Mouse (Mus musculus) limb, embryonic 10.5 days (tissue): ENCODE measurements around the gene Ren1. TPM values are rescaled to one million over a fixed set of nuclear protein-coding genes. Genes with fewer than 3 reads are reported as not detected.

Experiments used
- DNase-seq: peaks from one replicate; pipeline ENCODE4 v3.0.0-alpha.2; 2017; ENCODE audit warnings: low spot score
- H3K27ac ChIP-seq: fragments of 300-500 bp; sonication (generic); 2 replicates; pipeline ENCODE4 v1.5.1; 2016; ENCODE audit warnings: mild to moderate bottlenecking
- H3K27me3 ChIP-seq: fragments of 300-500 bp; sonication (generic); 2 replicates; pipeline ENCODE4 v1.6.1; 2016; ENCODE audit warnings: low read depth, mild to moderate bottlenecking; ENCODE audit not compliant: poor library complexity, severe bottlenecking
- H3K36me3 ChIP-seq: fragments of 300-500 bp; sonication (generic); 2 replicates; pipeline ENCODE4 v1.6.1; 2016; ENCODE audit warnings: mild to moderate bottlenecking, moderate library complexity
- H3K4me1 ChIP-seq: fragments of 300-500 bp; sonication (generic); 2 replicates; pipeline ENCODE4 v1.6.1; 2016
- H3K4me3 ChIP-seq: fragments of 300-500 bp; sonication (generic); 2 replicates; pipeline ENCODE4 v1.5.1; 2016; ENCODE audit warnings: mild to moderate bottlenecking, moderate library complexity
- H3K9me3 ChIP-seq: fragments of 300-500 bp; sonication (generic); replicated peaks from 2 replicates; pipeline ENCODE4 v1.6.1; 2016; ENCODE audit warnings: mild to moderate bottlenecking
- WGBS: fragments of 180-500 bp; shearing (Covaris S2); methylation state at CpG from one replicate; pipeline ENCODE4 v1.1.7; 2016; 5-methylcytosine and 5-hydroxymethylcytosine counted together
- polyA plus RNA-seq: library from polyadenylated mRNA; unstranded; fragments of >200 nt; fragmentation: Nextera tagmentation; extraction: Ambion mirVana; gene quantifications from 2 replicates; pipeline ENCODE4 v1.2.1, GENCODE M21; 2016

Ren1 gene
- 0.09 TPM in 1 of 2 replicates, not detected in the other for polyA plus RNA-seq

DNA sequence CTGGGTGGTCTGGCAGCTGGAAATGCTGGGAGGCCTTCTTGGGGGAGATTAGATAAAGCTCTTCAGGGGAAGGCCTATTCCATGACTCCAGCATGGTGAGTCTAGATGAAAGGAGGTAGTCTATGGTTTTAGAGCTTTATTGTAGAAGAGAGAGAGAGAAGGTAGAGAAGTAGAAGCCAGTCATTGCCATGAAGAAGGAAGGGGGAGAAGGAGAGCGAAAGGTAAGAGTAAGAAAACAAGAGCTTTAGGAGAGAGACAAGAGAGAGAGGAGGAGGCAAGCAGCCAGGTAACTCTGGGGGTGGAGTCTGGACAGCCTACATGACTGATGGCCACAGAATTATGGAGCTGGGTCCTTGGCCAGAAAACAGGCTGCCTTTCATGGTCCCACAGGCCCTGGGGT, at the start of gene Ren1:
Ren1 (plus strand) TSS at position 301 of the 400 bp plus-strand sequence.
- Histone ChIP-seq H3K27me3 (peaks cover 33% of the 10 kb centered on the region), H3K36me3 (no peaks in the 10 kb centered on the region), H3K4me3 (no peak within 1 kb of the TSS), H3K9me3 (no peaks in the 10 kb centered on the region), H3K4me1 (peaks cover 9% of the 10 kb centered on the region), H3K27ac (no peak within 1 kb of the TSS)
- no peak for DNase-seq
- WGBS, result 81% methylated on average over 1 of the region's 1 CpGs

DNA sequence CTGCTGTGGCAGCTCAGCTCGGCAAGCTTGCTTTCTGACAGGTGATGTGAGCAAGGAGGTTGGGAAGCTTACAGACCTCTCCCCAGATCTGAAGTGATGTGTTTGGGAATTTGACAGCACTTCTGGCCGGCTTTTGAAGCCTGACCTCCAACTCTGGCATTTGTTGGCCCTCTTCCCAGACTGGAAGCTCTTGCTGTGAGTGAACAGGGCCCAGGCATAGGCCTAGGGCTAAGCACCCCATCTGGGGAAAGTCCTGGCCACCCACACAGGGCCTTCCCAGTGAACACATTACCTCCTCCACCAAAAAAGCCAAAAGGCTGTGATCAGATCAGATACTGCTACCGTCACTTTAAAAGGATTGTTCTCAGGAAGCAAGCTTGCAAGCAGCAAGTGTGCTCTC, 47.8 kb upstream of the Ren1 start:
- WGBS, result 62% methylated on average over 3 of the region's 3 CpGs
- H3K27ac ChIP-seq, result no peak overlapping the region
- H3K9me3 ChIP-seq, result no peaks in the 10 kb centered on the region
- H3K4me1 ChIP-seq, result peaks cover 18% of the 10 kb centered on the region
- DNase-seq, result no peak
- no peak overlapping the region for H3K4me3 ChIP-seq
- peaks cover 37% of the 10 kb centered on the region for H3K27me3 ChIP-seq
- H3K36me3 ChIP-seq, result no peaks in the 10 kb centered on the region

DNA sequence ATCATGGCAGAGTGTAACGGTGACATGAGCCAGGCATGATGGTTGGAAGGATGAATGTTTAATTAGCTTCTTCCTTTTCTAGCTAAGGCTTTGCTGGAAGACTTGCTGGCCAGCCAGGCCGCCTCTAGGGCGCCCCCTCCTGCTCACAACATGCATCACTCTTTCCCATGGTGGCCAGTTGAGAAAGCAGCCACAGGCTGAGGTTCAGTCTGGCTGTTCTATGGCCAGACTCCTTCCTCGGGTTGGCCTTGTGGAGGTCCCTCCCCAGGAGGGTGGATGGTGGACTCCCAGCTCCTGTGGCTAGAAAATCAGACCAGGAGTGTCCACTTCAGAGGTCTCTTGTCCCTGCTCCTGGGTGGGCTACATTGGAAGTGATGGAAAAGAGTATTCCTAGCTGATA, 43.5 kb upstream of the Ren1 start:
- Histone ChIP-seq H3K4me3 (no peak overlapping the region), H3K4me1 (peaks cover 6% of the 10 kb centered on the region), H3K9me3 (no peaks in the 10 kb centered on the region), H3K27me3 (peaks cover 14% of the 10 kb centered on the region), H3K27ac (no peak overlapping the region), H3K36me3 (no peaks in the 10 kb centered on the region)
- WGBS, result 13% methylated on average over 4 of the region's 4 CpGs
- DNase-seq, result peak; percentile 79

DNA sequence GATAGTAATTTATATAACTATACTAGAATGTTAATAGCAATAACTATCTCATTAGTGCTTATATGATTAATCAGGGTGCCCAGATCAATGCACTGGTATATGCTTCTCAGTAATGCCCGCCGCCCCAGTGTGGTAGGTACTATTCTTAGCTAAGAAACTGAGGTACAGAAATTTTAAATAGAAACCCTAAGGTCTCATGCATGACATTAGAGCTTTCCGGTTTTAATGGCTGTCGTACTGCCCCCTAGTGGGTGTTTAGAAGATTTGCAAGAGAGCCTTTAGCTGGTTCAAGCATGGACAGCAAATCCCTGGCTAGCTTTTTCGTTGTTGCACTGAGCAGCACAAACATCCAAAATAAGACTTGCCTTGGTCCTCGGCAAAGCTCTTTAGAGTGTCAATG, 43.0 kb upstream of the Ren1 start:
- peaks cover 14% of the 10 kb centered on the region for H3K27me3 ChIP-seq
- peak; percentile 52 for DNase-seq
- WGBS, result 22% methylated on average over 6 of the region's 6 CpGs
- no peak overlapping the region for H3K27ac ChIP-seq
- H3K9me3 ChIP-seq, result no peaks in the 10 kb centered on the region
- no peak overlapping the region for H3K4me3 ChIP-seq
- H3K36me3 ChIP-seq, result no peaks in the 10 kb centered on the region
- peaks cover 7% of the 10 kb centered on the region for H3K4me1 ChIP-seq

DNA sequence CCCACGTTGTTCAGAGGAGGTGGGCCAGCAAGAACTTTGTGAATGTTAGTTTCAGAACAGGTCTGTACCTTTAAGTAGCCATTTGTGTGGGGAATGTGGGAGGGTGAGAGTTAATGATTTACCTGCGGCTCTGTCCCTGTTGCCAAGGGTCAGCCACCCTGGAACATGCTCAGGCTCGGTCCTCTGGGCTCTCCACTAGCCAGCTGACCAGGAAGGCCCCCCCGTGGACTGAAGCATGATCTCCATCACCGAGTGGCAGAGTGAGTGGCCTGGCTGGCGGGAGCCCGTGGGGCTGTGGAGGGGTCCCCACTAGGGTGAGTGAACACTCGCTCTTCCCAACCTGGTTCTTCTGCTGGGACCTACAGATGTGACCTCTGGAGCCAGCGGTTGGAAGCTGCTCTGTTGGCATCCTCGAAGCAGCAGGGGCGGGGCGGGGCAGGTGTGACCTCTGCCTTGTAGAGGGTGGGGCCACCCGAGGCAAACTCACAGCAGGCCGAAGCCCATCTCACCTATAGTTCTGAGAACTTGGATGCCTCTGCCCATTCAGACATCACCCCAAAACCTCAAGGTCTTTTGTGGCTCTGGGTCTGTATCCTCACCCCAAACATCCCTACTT, 40.5 kb upstream of the Ren1 start, which contains the start of gene Golt1a:
Golt1a (plus strand) TSS at position 149 of the 616 bp plus-strand sequence.
- Histone ChIP-seq H3K4me1 (peaks cover 12% of the 10 kb centered on the region), H3K9me3 (no peaks in the 10 kb centered on the region), H3K27me3 (peaks cover 14% of the 10 kb centered on the region), H3K36me3 (no peaks in the 10 kb centered on the region), H3K27ac (no peak within 1 kb of the TSS), H3K4me3 (no peak within 1 kb of the TSS)
- WGBS, result 56% methylated on average over 14 of the region's 14 CpGs
- no peak for DNase-seq

DNA sequence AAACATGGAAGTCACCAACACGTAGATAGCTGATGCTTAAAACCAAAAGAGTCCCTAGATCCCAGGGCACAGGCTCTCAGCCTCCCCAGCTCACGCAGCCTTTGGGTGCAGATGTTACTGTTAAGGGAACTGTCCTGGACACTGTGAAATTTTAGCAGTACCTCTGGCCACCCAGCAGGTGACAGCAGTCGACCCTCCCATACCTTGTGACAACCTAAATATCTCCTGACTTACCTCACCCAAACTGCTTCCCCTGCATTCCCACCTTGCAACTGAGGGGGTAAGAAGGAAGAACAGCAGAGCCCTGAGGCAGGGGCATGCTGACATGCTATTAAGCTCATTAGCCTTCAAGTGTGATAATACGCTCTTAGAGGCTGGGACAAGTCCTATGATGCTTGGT, 39.1 kb upstream of the Ren1 start:
- H3K9me3 ChIP-seq, result no peaks in the 10 kb centered on the region
- peaks cover 14% of the 10 kb centered on the region for H3K27me3 ChIP-seq
- H3K4me3 ChIP-seq, result no peak overlapping the region
- WGBS, result 58% methylated on average over 4 of the region's 4 CpGs
- H3K4me1 ChIP-seq, result peaks cover 12% of the 10 kb centered on the region
- H3K27ac ChIP-seq, result no peak overlapping the region
- H3K36me3 ChIP-seq, result no peaks in the 10 kb centered on the region
- no peak for DNase-seq

DNA sequence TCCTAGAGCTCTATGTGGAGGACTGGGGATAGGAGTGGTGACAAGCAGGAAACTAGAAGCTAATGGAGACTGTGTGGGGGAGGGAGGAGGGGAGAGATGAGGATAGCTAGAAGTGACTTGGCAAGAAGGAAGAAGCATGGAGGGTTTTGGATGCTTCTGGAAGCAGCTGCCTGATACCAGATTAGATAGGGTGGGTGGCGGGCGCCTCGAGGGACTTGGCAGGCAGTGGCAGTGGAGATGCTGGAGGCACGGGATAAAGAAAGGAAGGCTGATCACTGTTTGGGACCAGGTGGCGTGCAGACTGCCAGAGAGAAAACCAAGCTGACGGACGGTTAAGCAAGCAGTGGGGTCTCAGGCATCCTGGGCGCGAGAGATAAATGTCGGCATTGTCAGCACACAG, 38.4 kb upstream of the Ren1 start:
- H3K27ac ChIP-seq, result 0 out of 2 replicates have a peak overlapping the region, but pooled peaks have one; percentile 0
- H3K36me3 ChIP-seq, result no peaks in the 10 kb centered on the region
- H3K4me3 ChIP-seq, result no peak overlapping the region
- peaks cover 10% of the 10 kb centered on the region for H3K4me1 ChIP-seq
- peaks cover 14% of the 10 kb centered on the region for H3K27me3 ChIP-seq
- WGBS, result 50% methylated on average over 10 of the region's 10 CpGs
- DNase-seq, result no peak
- H3K9me3 ChIP-seq, result no peaks in the 10 kb centered on the region

DNA sequence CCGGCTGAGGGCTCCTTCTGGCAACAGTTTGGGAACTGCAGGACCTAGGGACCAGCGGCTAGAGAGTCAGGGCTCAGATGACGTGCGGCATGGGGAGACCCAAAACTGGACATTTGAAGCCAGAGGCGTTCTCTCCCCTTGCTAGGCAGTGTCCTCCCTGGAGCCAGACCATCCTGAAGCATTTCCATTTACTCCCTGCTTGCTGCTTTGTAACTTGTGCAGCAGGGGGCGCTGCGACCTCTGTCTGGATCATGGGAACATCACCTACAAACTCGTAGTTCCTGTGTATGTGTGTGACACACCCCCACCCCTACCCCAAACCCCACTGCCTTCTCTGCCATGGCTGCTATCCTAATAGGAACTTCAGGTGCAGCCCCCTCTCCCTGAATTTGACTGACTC, 35.9 kb upstream of the Ren1 start:
- 26% methylated on average over 8 of the region's 8 CpGs for WGBS
- Histone ChIP-seq H3K9me3 (no peaks in the 10 kb centered on the region), H3K36me3 (no peaks in the 10 kb centered on the region), H3K4me1 (peaks cover 9% of the 10 kb centered on the region; the same call in 1 of the 2 replicates), H3K27ac (no peak overlapping the region), H3K4me3 (no peak overlapping the region), H3K27me3 (peaks cover 14% of the 10 kb centered on the region)
- DNase-seq, result peak; percentile 70

DNA sequence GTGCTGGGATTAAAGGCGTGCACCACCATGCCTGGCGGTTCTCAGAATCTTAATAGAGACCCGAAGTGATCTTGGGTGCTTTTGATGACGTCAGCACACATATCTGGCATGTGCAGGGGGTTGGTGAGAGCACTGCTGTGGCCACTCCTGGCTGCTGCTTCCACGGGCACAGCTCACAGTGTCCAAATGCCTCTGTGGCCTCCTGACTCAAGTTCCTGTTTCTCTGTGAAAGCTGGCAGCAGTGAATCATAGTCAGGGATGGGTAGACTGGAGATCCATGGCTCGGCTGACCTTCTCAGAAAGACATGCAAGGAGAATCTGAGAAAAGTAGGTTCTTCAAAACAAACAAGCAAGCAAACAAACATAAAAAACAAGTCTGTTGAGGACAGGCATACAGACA, 34.5 kb upstream of the Ren1 start:
- H3K9me3 ChIP-seq, result no peaks in the 10 kb centered on the region
- H3K4me1 ChIP-seq, result 0 out of 2 replicates have a peak, but pooled peaks cover 6% of the 10 kb centered on the region
- no peak overlapping the region for H3K4me3 ChIP-seq
- DNase-seq, result no peak
- H3K27ac ChIP-seq, result no peak overlapping the region
- H3K36me3 ChIP-seq, result no peaks in the 10 kb centered on the region
- H3K27me3 ChIP-seq, result peaks cover 11% of the 10 kb centered on the region
- 84% methylated on average over 6 of the region's 6 CpGs for WGBS

DNA sequence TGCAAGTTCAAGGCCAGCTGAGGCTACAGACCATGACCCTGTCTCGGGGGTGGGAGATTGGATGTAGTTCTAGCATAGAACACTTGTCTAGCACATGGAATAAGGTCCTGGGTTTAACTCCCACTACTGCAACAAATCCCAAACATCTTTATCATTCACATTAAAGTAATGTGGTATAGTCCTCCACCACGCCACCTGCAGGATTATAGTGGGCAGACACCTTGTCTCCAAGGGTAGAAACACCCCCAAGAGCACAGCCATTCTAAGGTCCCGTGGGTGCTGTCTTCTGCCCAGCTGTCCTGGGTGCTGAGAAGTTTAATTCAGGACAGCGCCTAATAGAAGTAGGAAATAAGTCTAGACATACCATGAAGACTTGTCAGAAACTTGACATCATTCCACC, 33.7 kb upstream of the Ren1 start:
- Histone ChIP-seq H3K4me1 (0 out of 2 replicates have a peak, but pooled peaks cover 6% of the 10 kb centered on the region), H3K9me3 (no peaks in the 10 kb centered on the region), H3K36me3 (no peaks in the 10 kb centered on the region), H3K4me3 (no peak overlapping the region), H3K27ac (no peak overlapping the region), H3K27me3 (peaks cover 7% of the 10 kb centered on the region)
- WGBS, result 84% methylated on average over 4 of the region's 4 CpGs
- DNase-seq, result no peak

DNA sequence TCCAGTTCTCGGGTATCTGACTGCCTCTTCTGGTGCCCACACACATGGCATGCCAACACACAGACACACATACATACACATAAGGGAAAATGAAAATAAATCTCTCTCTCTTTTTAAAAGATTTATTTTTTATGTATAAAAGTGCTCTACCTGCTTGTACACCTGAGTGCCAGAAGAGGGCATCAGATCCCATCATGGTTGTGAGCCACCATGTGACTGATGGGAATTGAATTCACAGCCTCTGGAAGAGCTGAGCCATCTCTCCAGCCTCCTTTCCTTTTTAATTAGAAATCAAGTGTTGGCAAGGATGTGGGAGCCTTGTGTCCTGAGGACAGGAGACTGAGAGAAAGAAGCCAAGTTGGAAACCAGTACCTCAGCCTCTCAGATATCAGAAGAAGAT, 33.2 kb upstream of the Ren1 start:
- DNase-seq, result no peak
- H3K27me3 ChIP-seq, result 0 out of 2 replicates have a peak, but pooled peaks cover 5% of the 10 kb centered on the region
- H3K27ac ChIP-seq, result no peak overlapping the region
- H3K36me3 ChIP-seq, result no peaks in the 10 kb centered on the region
- H3K4me3 ChIP-seq, result no peak overlapping the region
- H3K9me3 ChIP-seq, result no peaks in the 10 kb centered on the region
- 0 out of 2 replicates have a peak, but pooled peaks cover 6% of the 10 kb centered on the region for H3K4me1 ChIP-seq
- 94% methylated on average over 1 of the region's 1 CpGs for WGBS

DNA sequence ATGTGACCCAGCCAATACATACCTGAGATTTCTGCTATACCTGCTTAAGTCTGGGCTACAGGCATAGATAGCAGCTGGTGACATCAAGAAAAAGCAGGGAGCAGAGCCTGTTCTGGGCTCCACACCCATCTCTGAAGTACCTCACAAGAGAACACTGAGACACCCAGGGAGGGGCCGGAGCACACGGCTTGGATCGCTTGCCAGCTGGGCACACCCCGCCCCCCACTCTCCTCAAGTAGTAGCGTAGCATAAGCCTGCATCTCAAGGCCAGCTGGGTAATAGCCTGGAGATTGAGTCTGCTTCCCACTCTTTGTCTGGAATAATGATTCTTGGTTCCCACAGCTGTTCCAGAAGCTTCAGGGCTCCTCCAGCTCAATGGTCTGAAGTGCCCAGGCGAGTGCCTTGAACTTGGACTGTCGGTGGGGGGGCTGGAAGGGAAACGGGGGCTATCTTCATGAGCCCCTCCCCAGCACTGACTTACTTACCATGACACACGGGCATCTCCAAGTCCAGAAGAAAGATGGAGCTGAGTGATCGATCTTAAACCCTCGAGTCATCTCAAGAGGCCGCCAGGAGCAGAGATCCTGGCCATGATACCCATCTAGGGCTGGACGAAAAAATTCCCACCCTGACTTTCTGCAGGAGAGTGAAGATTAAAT, 28.9 kb upstream of the Ren1 start, which contains the start of gene Kiss1:
Kiss1 (plus strand) TSS at position 609 of the 659 bp plus-strand sequence.
- H3K4me3 ChIP-seq, result no peak within 1 kb of the TSS
- H3K4me1 ChIP-seq, result peaks cover 11% of the 10 kb centered on the region
- no peak for DNase-seq
- H3K27ac ChIP-seq, result no peak within 1 kb of the TSS
- WGBS, result 90% methylated on average over 13 of the region's 13 CpGs
- 0 out of 2 replicates have a peak, but pooled peaks cover 5% of the 10 kb centered on the region for H3K27me3 ChIP-seq
- H3K9me3 ChIP-seq, result no peaks in the 10 kb centered on the region
- H3K36me3 ChIP-seq, result no peaks in the 10 kb centered on the region

DNA sequence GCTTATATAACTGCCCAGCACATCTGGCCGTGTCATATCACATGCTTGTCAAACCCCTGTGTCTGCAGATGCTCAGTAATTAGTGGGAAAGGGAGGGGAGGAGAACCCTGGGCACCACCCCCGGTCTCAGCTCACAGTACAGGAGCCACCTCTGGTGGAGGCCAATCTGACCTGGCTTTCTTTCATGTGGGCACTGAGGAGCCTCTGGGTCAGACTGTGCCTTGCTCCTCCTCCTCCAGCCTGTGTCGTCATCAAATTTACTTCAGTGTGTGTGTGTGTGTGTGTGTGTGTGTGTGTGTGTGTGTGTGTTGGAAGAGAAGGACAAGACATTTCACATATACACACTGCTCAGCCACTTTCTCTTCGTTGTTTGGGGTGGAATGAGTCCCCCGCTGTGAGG, 27.0 kb upstream of the Ren1 start:
- peaks cover 18% of the 10 kb centered on the region for H3K27me3 ChIP-seq
- no peak overlapping the region for H3K27ac ChIP-seq
- DNase-seq, result no peak
- H3K9me3 ChIP-seq, result no peaks in the 10 kb centered on the region
- H3K36me3 ChIP-seq, result no peaks in the 10 kb centered on the region
- H3K4me3 ChIP-seq, result no peak overlapping the region
- H3K4me1 ChIP-seq, result peaks cover 11% of the 10 kb centered on the region
- WGBS, result 37% methylated on average over 5 of the region's 5 CpGs
